Mouse (Mus musculus): Measurements from ENCODE around the gene Gck. TPM values are rescaled to one million over a fixed set of nuclear protein-coding genes. Genes with fewer than 3 reads are reported as not detected.

Gck gene
- polyA plus RNA-seq, 1 experiment from 2014 or later, result 0.37 TPM

GRCm38 (mm10) chr11:5869331-5869730 lies 80.5 kb downstream of the Gck start:
- Histone ChIP-seq H3K9me3 (replicated peaks) (no peaks in the 10 kb centered on the region), H3K9ac (no peak overlapping the region), H3K27ac (no peak overlapping the region), H3K4me2 (no peak overlapping the region), H3K27me3 (replicated peaks) (peaks cover 5% of the 10 kb centered on the region), H3K4me3 (no peak overlapping the region), H3K36me3 (peaks cover 70% of the 10 kb centered on the region), H3K4me1 (no peaks in the 10 kb centered on the region)
- no peak for ATAC-seq
- WGBS (ENCODE audit: insufficient replicate concordance), result 89% methylated on average over 16 of the region's 16 CpGs

- 80% methylated on average over 12 of the region's 12 CpGs for WGBS (ENCODE audit: insufficient replicate concordance)
- no peak overlapping the region for H3K4me2 ChIP-seq
- peaks cover 15% of the 10 kb centered on the region for H3K27me3 ChIP-seq (replicated peaks)
- H3K9me3 ChIP-seq (replicated peaks), result no peaks in the 10 kb centered on the region
- no peak for ATAC-seq
- H3K4me1 ChIP-seq, result no peaks in the 10 kb centered on the region
- H3K4me3 ChIP-seq, result no peak overlapping the region
- no peak overlapping the region for H3K9ac ChIP-seq
- peaks cover 60% of the 10 kb centered on the region for H3K36me3 ChIP-seq
- no peak overlapping the region for H3K27ac ChIP-seq
Observed at GRCm38 (mm10) chr11:5868324-5868723, 81.6 kb downstream of the Gck start.

- Histone ChIP-seq H3K9me3 (replicated peaks) (no peaks in the 10 kb centered on the region), H3K9ac (no peak overlapping the region), H3K4me1 (no peaks in the 10 kb centered on the region), H3K36me3 (peaks cover 49% of the 10 kb centered on the region), H3K27me3 (replicated peaks) (peaks cover 27% of the 10 kb centered on the region), H3K4me2 (no peak overlapping the region), H3K4me3 (no peak overlapping the region), H3K27ac (no peak overlapping the region)
- WGBS (ENCODE audit: insufficient replicate concordance), result 83% methylated on average over 2 of the region's 2 CpGs
- ATAC-seq, result no peak
Observed at GRCm38 (mm10) chr11:5867196-5867595, 82.7 kb downstream of the Gck start.

GRCm38 (mm10) chr11:5862394-5863105 lies 87.3 kb downstream of the Gck start:
- ATAC-seq, result no peak
- H3K36me3 ChIP-seq, result peaks cover 7% of the 10 kb centered on the region; the same call in 1 of the 2 replicates
- no peak overlapping the region for H3K9ac ChIP-seq
- peaks cover 3% of the 10 kb centered on the region; the same call in 1 of the 2 replicates for H3K9me3 ChIP-seq (replicated peaks)
- 15% methylated on average over 15 of the region's 15 CpGs for WGBS (ENCODE audit: insufficient replicate concordance)
- H3K4me1 ChIP-seq, result peaks cover 12% of the 10 kb centered on the region
- no peak overlapping the region for H3K27ac ChIP-seq
- H3K4me3 ChIP-seq, result peak overlapping the region; percentile 50
- peaks cover 56% of the 10 kb centered on the region for H3K27me3 ChIP-seq (replicated peaks)
- peak overlapping the region; percentile 63 for H3K4me2 ChIP-seq

- H3K4me1 ChIP-seq, result peaks cover 12% of the 10 kb centered on the region
- peaks cover 57% of the 10 kb centered on the region for H3K27me3 ChIP-seq (replicated peaks)
- H3K9me3 ChIP-seq (replicated peaks), result peaks cover 3% of the 10 kb centered on the region; the same call in 1 of the 2 replicates
- peak within 1 kb of the TSS; percentile 63 for H3K4me2 ChIP-seq
- WGBS (ENCODE audit: insufficient replicate concordance), result 3% methylated on average over 59 of the region's 59 CpGs
- H3K9ac ChIP-seq, result peak within 1 kb of the TSS; percentile 52
- peak; percentile 56 for ATAC-seq
- H3K27ac ChIP-seq, result no peak within 1 kb of the TSS
- H3K36me3 ChIP-seq, result 0 out of 2 replicates have a peak, but pooled peaks cover 5% of the 10 kb centered on the region
- peak within 1 kb of the TSS; percentile 50 for H3K4me3 ChIP-seq
Observed at GRCm38 (mm10) chr11:5861678-5862393, 88.0 kb downstream of the Gck start, which contains the start of gene Aebp1. Gene Aebp1, plus strand, starts transcription at chr11:5861947.

- H3K4me3 ChIP-seq, result no peak overlapping the region
- H3K4me1 ChIP-seq, result peaks cover 12% of the 10 kb centered on the region
- peaks cover 65% of the 10 kb centered on the region for H3K27me3 ChIP-seq (replicated peaks)
- 0 out of 2 replicates have a peak, but pooled peaks cover 3% of the 10 kb centered on the region for H3K36me3 ChIP-seq
- peaks cover 3% of the 10 kb centered on the region; the same call in 1 of the 2 replicates for H3K9me3 ChIP-seq (replicated peaks)
- H3K27ac ChIP-seq, result no peak overlapping the region
- no peak overlapping the region for H3K9ac ChIP-seq
- no peak for ATAC-seq
- 53% methylated on average over 6 of the region's 6 CpGs for WGBS (ENCODE audit: insufficient replicate concordance)
- H3K4me2 ChIP-seq, result no peak overlapping the region
Observed at GRCm38 (mm10) chr11:5860639-5861038, 89.2 kb downstream of the Gck start.

GRCm38 (mm10) chr11:5859883-5860550 lies 89.9 kb downstream of the Gck start:
- Histone ChIP-seq H3K9me3 (replicated peaks) (peaks cover 3% of the 10 kb centered on the region; the same call in 1 of the 2 replicates), H3K27ac (no peak overlapping the region), H3K9ac (no peak overlapping the region), H3K27me3 (replicated peaks) (peaks cover 65% of the 10 kb centered on the region), H3K36me3 (no peaks in the 10 kb centered on the region), H3K4me1 (peaks cover 12% of the 10 kb centered on the region), H3K4me2 (no peak overlapping the region), H3K4me3 (no peak overlapping the region)
- no peak for ATAC-seq
- WGBS (ENCODE audit: insufficient replicate concordance), result 67% methylated on average over 13 of the region's 13 CpGs

GRCm38 (mm10) chr11:5858723-5859122 lies 91.2 kb downstream of the Gck start:
- Histone ChIP-seq H3K36me3 (no peaks in the 10 kb centered on the region), H3K4me3 (no peak overlapping the region), H3K9me3 (replicated peaks) (peaks cover 3% of the 10 kb centered on the region; the same call in 1 of the 2 replicates), H3K4me1 (peaks cover 12% of the 10 kb centered on the region), H3K4me2 (no peak overlapping the region), H3K27me3 (replicated peaks) (peaks cover 54% of the 10 kb centered on the region), H3K9ac (no peak overlapping the region), H3K27ac (no peak overlapping the region)
- no peak for ATAC-seq
- WGBS (ENCODE audit: insufficient replicate concordance), result 65% methylated on average over 1 of the region's 1 CpGs

- H3K4me2 ChIP-seq, result no peak overlapping the region
- ATAC-seq, result no peak
- 71% methylated on average over 8 of the region's 8 CpGs for WGBS (ENCODE audit: insufficient replicate concordance)
- no peak overlapping the region for H3K9ac ChIP-seq
- peaks cover 3% of the 10 kb centered on the region; the same call in 1 of the 2 replicates for H3K9me3 ChIP-seq (replicated peaks)
- no peaks in the 10 kb centered on the region for H3K36me3 ChIP-seq
- peaks cover 9% of the 10 kb centered on the region for H3K4me1 ChIP-seq
- no peak overlapping the region for H3K4me3 ChIP-seq
- H3K27ac ChIP-seq, result no peak overlapping the region
- H3K27me3 ChIP-seq (replicated peaks), result peaks cover 33% of the 10 kb centered on the region
Observed at GRCm38 (mm10) chr11:5856479-5857130, 93.3 kb downstream of the Gck start.

GRCm38 (mm10) chr11:5855902-5856301 lies 94.0 kb downstream of the Gck start:
- no peak overlapping the region for H3K9ac ChIP-seq
- peaks cover 26% of the 10 kb centered on the region for H3K27me3 ChIP-seq (replicated peaks)
- WGBS (ENCODE audit: insufficient replicate concordance), result 42% methylated on average over 7 of the region's 7 CpGs
- no peak overlapping the region for H3K4me2 ChIP-seq
- H3K27ac ChIP-seq, result no peak overlapping the region
- H3K36me3 ChIP-seq, result no peaks in the 10 kb centered on the region
- no peak for ATAC-seq
- H3K4me1 ChIP-seq, result peaks cover 5% of the 10 kb centered on the region; the same call in 1 of the 2 replicates
- H3K4me3 ChIP-seq, result no peak overlapping the region
- peaks cover 3% of the 10 kb centered on the region; the same call in 1 of the 2 replicates for H3K9me3 ChIP-seq (replicated peaks)

GRCm38 (mm10) chr11:5855481-5855880 lies 94.4 kb downstream of the Gck start:
- Histone ChIP-seq H3K27ac (no peak overlapping the region), H3K4me3 (no peak overlapping the region), H3K4me1 (0 out of 2 replicates have a peak, but pooled peaks cover 3% of the 10 kb centered on the region), H3K4me2 (no peak overlapping the region), H3K9ac (no peak overlapping the region), H3K27me3 (replicated peaks) (peaks cover 21% of the 10 kb centered on the region), H3K36me3 (no peaks in the 10 kb centered on the region), H3K9me3 (replicated peaks) (peaks cover 3% of the 10 kb centered on the region; the same call in 1 of the 2 replicates)
- ATAC-seq, result no peak

All from liver, embryonic 12.5 days (tissue).